Mouse (Mus musculus) brain, embryonic 18.5 days (tissue): ENCODE measurements at regions not wholly inside any gene's neighbourhood (a gene's known extent, or its start where the extent isn't known, plus 50 kb on each side); places are given as distances from the start of the nearest gene placed in this dataset.

ENCODE experiments used
- DNase-seq: peaks from one replicate; pipeline ENCODE4 v3.0.0-alpha.2; 2012; ENCODE audit warnings: low read depth, low spot score

GRCm38 (mm10) chr19:45288722-45289121 lies 53.1 kb upstream of the Lbx1 start:
- no peak for DNase-seq

GRCm38 (mm10) chr19:45297812-45298211 lies 62.2 kb upstream of the Lbx1 start:
- no peak for DNase-seq

- no peak for DNase-seq
Observed at GRCm38 (mm10) chr19:45299341-45299740, 63.7 kb upstream of the Lbx1 start.

DNA sequence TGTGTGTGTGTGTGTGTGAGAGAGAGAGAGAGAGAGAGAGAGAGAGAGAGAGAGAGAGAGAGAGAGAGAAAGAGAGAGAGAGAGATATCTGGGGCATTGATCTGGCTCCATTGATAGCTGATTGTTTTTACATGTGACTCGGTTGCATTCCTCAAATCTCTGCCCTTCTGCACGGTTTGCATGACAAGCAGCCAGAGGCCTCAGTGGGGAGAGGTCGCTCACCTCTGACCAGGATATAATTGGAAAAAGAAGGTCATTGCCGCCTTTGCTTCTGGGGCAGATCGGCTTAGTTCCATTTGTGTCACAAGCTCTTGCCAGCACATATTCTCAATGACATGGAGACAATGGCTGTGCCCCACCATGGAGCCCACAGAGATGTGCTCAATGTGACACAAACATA lies 63.8 kb upstream of the Btrc start:
- DNase-seq = no peak

DNA sequence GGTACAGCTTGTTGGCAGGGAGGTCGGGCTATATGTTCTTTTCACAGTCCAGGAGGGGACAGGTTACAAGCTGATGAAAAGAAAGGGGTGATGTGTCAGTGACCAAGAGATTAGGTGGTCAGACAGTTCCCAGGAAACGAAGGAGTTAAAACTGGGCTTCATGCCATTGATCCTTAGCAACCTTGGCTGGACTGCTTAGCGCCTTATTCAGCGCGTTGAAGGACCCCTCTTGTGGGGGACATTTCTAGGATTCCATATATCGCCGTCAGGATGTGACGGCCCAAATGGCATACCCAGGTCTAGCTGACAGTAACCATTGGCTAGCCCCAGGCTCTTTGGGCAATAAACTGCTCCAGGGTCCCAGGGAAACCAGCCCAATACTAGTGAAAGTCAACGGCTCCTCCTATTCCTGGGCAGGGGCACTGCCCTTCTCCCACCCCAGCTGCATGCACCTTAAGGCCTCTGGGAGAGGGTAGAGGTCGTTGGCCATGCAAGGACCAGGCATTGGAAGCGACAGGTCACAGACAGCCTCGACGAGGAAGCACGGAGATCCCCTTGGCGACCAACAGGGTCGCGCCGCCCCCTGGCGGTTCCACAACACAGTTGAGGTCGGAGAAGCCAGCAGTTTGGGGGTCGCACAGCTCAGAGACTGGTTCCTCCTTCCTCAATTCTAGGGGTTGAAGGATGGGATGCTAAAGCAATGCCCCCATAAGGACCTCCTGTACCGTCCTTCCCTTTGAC lies 62.7 kb upstream of the Btrc start:
- peak; percentile 57 for DNase-seq

GRCm38 (mm10) chr19:45301432-45301732 lies 62.2 kb upstream of the Btrc start:
- no peak for DNase-seq

DNA sequence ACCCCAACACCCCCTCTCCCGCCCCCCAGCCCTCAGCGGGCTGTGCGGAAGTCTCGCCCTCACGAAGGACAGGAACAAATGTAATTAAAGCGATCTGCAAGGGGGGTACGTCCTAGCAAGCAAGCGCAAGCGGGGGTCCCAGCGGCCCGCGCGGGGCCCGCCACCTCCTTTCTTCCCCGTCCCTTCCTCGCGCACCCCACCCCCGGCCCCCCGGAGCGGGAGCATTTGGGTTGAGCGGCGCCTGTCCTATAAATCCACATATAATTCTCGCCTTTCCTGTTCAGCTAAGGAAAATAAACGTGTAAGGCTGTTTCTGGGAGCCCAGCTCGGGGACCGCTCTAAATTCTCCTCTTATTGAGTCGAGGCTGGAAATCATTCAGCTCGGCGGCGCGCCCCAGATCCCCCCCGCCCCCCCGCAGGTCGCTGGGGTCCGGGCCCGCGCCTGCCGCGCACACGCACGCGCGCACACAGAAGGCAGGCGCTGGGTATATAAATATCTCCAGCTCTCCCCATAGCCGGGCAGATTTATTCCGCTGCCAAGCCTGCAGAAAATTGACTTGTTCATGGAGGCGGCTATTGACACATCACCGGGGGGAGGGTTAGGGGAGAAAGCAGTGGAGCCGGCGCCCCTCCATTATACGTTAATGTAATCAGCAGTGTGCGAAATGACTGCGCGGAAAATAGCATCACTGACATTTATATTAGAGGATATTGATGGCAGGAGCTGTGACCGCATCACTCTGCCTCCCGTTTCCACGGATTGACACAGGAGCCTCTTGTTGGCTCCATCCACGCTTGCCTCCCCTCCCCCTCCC lies 61.6 kb upstream of the Btrc start:
- peak; percentile 83 for DNase-seq

GRCm38 (mm10) chr19:45302548-45303241 lies 60.8 kb upstream of the Btrc start:
- no peak for DNase-seq

GRCm38 (mm10) chr19:45304538-45304937 lies 59.0 kb upstream of the Btrc start:
- DNase-seq = no peak

- no peak for DNase-seq
Observed at GRCm38 (mm10) chr19:45307299-45308275, 55.9 kb upstream of the Btrc start.

DNA sequence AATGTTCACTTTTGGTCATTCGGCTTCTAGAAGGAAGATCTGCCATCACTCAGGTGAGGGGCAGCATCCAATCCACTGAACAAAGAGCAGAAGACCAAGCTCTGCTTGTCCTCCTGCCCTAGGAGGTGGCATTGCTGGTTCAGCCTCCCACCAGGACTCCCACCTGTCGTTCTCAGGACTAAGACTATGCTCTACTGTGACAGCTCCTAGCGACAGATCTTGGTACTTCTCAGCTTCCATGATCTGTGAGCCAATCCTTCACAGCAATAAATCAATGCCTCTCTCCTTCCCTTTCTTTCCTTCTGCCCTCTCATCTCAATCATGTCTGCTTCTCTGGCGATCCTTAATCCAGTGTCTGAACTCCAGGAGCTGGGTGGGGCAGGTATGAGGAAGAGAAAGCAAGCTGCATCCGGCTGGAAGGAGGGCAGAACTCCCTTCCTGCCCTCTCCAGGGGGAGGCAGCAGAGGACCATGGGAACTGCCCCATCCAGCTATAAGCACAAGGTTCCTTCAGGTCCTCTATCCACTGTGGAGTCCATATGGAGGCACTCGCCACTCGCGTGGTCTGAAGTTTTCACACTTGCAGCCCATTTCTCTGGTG lies 54.8 kb upstream of the Btrc start:
- DNase-seq = no peak

- no peak for DNase-seq
Observed at GRCm38 (mm10) chr19:45310291-45310881, 53.1 kb upstream of the Btrc start.

GRCm38 (mm10) chr19:45310944-45311603 lies 52.5 kb upstream of the Btrc start:
- DNase-seq = no peak

- no peak for DNase-seq
Observed at GRCm38 (mm10) chr19:45311831-45312537, 51.5 kb upstream of the Btrc start.

DNA sequence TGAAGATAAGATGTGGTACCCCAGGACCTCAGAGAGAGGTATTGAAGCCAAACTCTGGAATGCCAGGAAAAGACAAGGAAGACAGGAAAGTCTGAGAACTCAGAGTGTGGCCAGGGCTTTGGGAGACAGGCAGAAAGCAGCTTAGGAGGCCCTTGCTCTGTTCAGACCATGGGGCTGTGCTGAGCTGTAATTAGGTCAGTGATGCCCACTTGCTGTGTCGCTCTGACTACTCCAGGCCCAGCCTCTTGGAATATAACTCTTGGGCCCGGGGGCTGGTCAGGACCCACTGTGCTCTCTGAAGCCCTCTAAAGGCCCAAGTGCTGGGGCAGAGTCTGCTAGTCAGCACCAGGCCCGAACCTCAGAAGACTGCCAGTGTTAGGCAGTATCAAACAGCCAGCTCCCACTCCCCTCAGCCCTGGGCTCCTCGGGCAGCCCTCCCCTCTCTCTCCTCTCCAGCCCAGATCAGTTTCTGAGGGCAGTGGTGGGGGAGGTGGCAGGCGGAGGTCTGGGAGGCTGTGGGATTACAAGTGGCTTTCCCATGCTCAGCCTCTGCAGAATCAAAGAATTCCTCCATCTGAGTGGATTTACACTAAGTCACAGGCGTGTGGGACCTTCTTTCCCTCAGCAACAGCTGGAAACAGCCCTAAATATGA lies 50.7 kb upstream of the Btrc start:
- no peak for DNase-seq
